Mouse (Mus musculus) ES-Bruce4 (cell line): ENCODE measurements at regions not wholly inside any gene's neighbourhood (a gene's known extent, or its start where the extent isn't known, plus 50 kb on each side); places are given as distances from the start of the nearest gene placed in this dataset.
A peak's percentile ranks its signal among the peaks of the same experiment; 100 is the strongest.

Experiments used
- CTCF ChIP-seq: IDR thresholded peaks from one replicate; pipeline ENCODE4 v1.8.1; 2011; ENCODE audit warnings: low read depth, low read length
- EP300 ChIP-seq: IDR thresholded peaks from 2 replicates; pipeline ENCODE4 v1.6.1; 2011; ENCODE audit warnings: low read depth, low read length; ENCODE audit not compliant: insufficient read depth
- POLR2A ChIP-seq: IDR thresholded peaks from one replicate; pipeline ENCODE4 v1.8.1; 2011; ENCODE audit warnings: low read length; ENCODE audit not compliant: insufficient read depth

GRCm38 (mm10) chr9:41242372-41242771 lies 80.9 kb upstream of the Ubash3b start:
- TF ChIP-seq CTCF (peak; percentile 22), EP300 (no peak), POLR2A (no peak)
